Mouse (Mus musculus) embryonic facial prominence, embryonic 14.5 days (tissue): ENCODE results near the gene Sema4d. TPM values are rescaled to one million over a fixed set of nuclear protein-coding genes. Genes with fewer than 3 reads are reported as not detected.

Experiments
- ATAC-seq: fragments of 200-750 bp; cut with Nextera tagmentation; 2 replicates; pipeline ENCODE4 v1.8.0; 2017; ENCODE audit warnings: low read depth, moderate number of reproducible peaks, moderate TSS enrichment
- DNase-seq: peaks from one replicate; pipeline ENCODE4 v3.0.0-alpha.2; 2015; ENCODE audit warnings: low spot score
- H3K27ac ChIP-seq: fragments of 300-500 bp; sonication (generic); replicated peaks from 2 replicates; pipeline ENCODE4 v1.5.1; 2014; ENCODE audit warnings: low read depth, mild to moderate bottlenecking, low read length, moderate library complexity
- H3K27me3 ChIP-seq: fragments of 300-500 bp; sonication (generic); replicated peaks from 2 replicates; pipeline ENCODE4 v1.6.1; 2014; ENCODE audit warnings: low read length; ENCODE audit not compliant: control insufficient read depth, insufficient read depth
- H3K36me3 ChIP-seq: fragments of 300-500 bp; sonication (generic); 2 replicates; pipeline ENCODE4 v1.6.1; 2014; ENCODE audit warnings: low read length, mixed read lengths; ENCODE audit not compliant: control insufficient read depth, insufficient read depth
- H3K4me1 ChIP-seq: fragments of 300-500 bp; sonication (generic); 2 replicates; pipeline ENCODE4 v1.6.1; 2014; ENCODE audit warnings: antibody characterized with exemption, low read length; ENCODE audit not compliant: control insufficient read depth, insufficient read depth
- H3K4me2 ChIP-seq: fragments of 300-500 bp; sonication (generic); 2 replicates; pipeline ENCODE4 v1.6.1; 2014; ENCODE audit warnings: low read depth, mild to moderate bottlenecking, low read length, moderate library complexity, mixed read lengths
- H3K4me3 ChIP-seq: fragments of 300-500 bp; sonication (generic); 2 replicates; pipeline ENCODE4 v1.5.1; 2014; ENCODE audit warnings: low read depth, mild to moderate bottlenecking, low read length
- H3K9ac ChIP-seq: fragments of 300-500 bp; sonication (generic); 2 replicates; pipeline ENCODE4 v1.6.1; 2014; ENCODE audit warnings: low read depth, mild to moderate bottlenecking, low read length, moderate library complexity, mixed read lengths
- H3K9me3 ChIP-seq: fragments of 300-500 bp; sonication (generic); 2 replicates; pipeline ENCODE4 v1.6.1; 2016; ENCODE audit warnings: low read length; ENCODE audit not compliant: control insufficient read depth
- WGBS: fragments of 180-500 bp; shearing (Covaris S2); extraction: QIAGEN DNeasy Blood & Tissue Kit; methylation state at CpG from one replicate; pipeline ENCODE4 v1.1.7; 2014; 5-methylcytosine and 5-hydroxymethylcytosine counted together
- polyA plus RNA-seq: library from polyadenylated mRNA; unstranded; fragments of >200 nt; fragmentation: Nextera tagmentation; extraction: Ambion mirVana; gene quantifications from 2 replicates; pipeline ENCODE4 v1.2.1, GENCODE M21; 2014

Gene Sema4d
- polyA plus RNA-seq, 1 experiment from 2014 or later, result 11.7 TPM

DNA sequence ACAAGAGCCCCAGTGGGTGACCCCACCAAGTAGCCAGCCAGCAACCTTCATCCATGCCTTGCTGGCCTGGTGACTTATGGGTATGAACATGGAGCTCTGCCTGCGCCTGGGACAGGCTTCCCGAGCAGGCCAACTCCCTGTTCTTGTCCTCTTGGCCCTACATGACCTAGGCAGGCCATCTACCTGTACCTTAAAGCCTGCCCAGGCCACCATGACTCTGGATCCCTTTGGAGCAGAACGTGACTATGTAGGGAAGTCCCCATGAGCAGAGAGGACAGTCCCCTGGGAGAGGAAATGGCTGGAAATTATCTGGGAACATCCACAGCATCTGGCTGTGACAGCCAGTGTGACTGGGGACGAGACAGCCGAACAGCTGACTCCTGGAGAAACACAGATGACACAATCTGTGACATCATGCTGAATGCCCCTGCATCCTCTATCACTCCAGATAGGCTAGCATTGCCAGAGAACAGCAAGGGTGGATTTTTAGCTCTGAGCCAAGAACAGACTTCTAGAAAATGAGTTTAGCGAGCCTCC, 15.7 kb downstream of the Sema4d start:
- Histone ChIP-seq H3K27ac (no peak overlapping the region), H3K9me3 (no peaks in the 10 kb centered on the region), H3K27me3 (no peaks in the 10 kb centered on the region), H3K4me3 (no peak overlapping the region), H3K36me3 (no peaks in the 10 kb centered on the region), H3K9ac (no peak overlapping the region; the same call in 1 of the 2 replicates), H3K4me1 (peaks cover 14% of the 10 kb centered on the region; the same call in 1 of the 2 replicates), H3K4me2 (no peak overlapping the region)
- WGBS, result 62% methylated on average over 6 of the region's 6 CpGs
- no peak for DNase-seq
- ATAC-seq, result no peak

DNA sequence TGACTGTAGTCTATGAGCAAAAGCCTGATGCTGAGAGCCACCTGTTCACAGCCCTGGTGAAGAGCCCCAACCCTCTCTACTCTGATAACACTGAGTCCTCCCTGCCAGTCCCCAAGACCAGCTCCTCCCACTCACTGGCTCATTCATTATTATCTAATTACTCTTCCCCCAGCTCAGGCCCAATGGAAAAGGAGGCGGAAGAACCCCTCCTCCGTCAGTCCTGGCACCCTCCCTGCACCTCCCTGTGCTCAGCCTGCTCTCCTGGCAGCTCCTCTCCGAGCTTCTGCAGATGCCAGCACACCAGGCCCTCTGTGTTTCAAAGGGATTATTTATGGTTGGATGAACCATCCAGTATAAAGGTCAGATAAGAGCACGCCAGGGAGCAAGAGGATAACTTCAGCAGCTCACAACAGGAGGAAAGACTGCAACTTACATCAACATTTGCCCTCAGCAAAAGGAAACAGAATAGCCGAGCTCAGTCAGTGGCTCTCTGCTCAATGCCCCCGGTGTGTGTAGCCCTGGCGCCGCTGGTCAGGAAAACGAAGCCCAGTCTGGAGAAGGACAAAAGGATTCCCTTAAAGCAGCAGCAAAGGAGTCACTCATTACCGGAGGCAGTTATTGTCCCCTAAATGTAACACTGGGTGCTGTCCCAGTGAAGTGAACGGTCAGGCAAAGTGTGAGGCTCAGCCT, 16.4 kb downstream of the Sema4d start:
- ATAC-seq (peak; percentile 86), DNase-seq (peak; percentile 66)
- WGBS, result 27% methylated on average over 11 of the region's 11 CpGs
- no peaks in the 10 kb centered on the region for H3K27me3 ChIP-seq
- H3K4me2 ChIP-seq, result no peak overlapping the region
- H3K9ac ChIP-seq, result no peak overlapping the region; the same call in 1 of the 2 replicates
- no peaks in the 10 kb centered on the region for H3K36me3 ChIP-seq
- H3K27ac ChIP-seq, result no peak overlapping the region
- peaks cover 14% of the 10 kb centered on the region; the same call in 1 of the 2 replicates for H3K4me1 ChIP-seq
- H3K4me3 ChIP-seq, result no peak overlapping the region
- H3K9me3 ChIP-seq, result no peaks in the 10 kb centered on the region

GRCm38 (mm10) chr13:51776160-51776737, 17.3 kb downstream of the Sema4d start:
- DNase-seq, result no peak
- Histone ChIP-seq H3K4me3 (no peak overlapping the region), H3K27ac (no peak overlapping the region)

DNA sequence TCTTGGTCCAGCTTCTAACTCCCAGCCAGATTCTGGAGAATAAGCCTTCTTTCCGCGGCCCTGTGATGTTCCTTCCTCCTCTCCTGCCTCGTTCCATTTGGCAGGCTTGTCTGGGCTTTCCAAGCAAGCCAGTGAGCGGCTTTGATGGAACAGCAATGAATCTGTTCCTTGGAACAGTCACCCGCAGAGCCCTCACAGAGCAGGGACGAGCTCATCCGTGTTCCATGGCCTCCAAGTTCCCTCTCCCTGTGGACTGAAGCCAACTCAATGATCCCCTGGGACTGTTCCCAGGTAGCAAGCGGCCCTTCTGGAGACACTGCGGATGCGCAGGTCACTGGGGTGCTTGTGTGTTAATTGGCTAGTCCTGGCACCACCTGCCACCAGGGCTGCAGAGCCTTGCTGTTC, 21.7 kb downstream of the Sema4d start:
- no peak overlapping the region for H3K4me3 ChIP-seq
- H3K36me3 ChIP-seq, result no peaks in the 10 kb centered on the region
- no peak; the same call in 1 of the 2 replicates for ATAC-seq
- DNase-seq, result no peak
- no peak overlapping the region for H3K4me2 ChIP-seq
- H3K4me1 ChIP-seq, result peaks cover 3% of the 10 kb centered on the region; the same call in 1 of the 2 replicates
- WGBS, result 79% methylated on average over 10 of the region's 10 CpGs
- H3K27ac ChIP-seq, result no peak overlapping the region
- H3K9ac ChIP-seq, result no peak overlapping the region
- no peaks in the 10 kb centered on the region for H3K27me3 ChIP-seq
- H3K9me3 ChIP-seq, result no peaks in the 10 kb centered on the region

More at GRCm38 (mm10) chr13:51776160-51776737, 17.3 kb downstream of the Sema4d start:
- ATAC-seq, result no peak
- Histone ChIP-seq H3K4me1 (peaks cover 14% of the 10 kb centered on the region; the same call in 1 of the 2 replicates), H3K4me2 (no peak overlapping the region), H3K36me3 (no peaks in the 10 kb centered on the region), H3K27me3 (no peaks in the 10 kb centered on the region), H3K9me3 (no peaks in the 10 kb centered on the region), H3K9ac (no peak overlapping the region)
- WGBS, result 82% methylated on average over 6 of the region's 6 CpGs

- H3K36me3 ChIP-seq, result no peaks in the 10 kb centered on the region
- DNase-seq, result no peak
- WGBS, result 89% methylated on average over 14 of the region's 14 CpGs
Observed at GRCm38 (mm10) chr13:51770647-51771427, 22.7 kb downstream of the Sema4d start.

DNA sequence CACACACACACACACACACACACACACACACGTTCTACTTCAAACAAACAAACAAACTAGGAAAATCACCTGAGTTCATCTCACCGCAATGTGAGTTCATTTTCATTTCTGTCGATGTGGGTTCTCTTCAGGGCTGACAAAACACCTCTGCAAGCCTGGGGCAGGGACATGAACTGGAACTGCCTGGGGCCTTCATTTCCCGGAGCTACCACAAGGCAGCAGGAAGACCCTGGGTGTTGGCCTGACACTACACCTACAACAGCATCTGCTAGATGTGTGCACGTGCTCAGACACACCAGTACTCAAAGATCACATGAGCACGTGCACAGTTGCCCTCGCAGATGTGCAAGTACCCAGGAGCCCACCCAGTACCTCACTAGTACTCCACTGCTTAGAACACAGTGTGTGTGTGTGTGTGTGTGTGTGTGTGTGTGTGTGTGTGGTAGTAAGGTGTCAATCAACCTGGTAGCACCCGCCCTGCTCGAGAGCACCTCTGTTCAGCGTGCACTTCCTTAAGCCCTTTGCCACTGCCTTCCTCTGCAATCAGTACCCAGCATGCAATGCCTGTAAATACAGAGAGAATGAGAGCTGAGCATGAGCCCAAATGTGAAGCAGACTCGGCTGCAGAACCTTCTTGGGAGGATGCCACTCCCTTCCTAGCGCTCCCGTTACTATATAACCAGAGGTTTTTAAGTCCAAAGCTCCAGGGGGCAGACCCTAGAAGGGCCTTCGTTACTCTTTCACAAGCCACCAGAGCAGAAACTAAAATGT, 25.4 kb downstream of the Sema4d start:
- H3K4me3 ChIP-seq, result no peak overlapping the region
- DNase-seq (no peak), ATAC-seq (no peak)
- 0 out of 2 replicates have a peak, but pooled peaks cover 3% of the 10 kb centered on the region for H3K4me1 ChIP-seq
- no peaks in the 10 kb centered on the region for H3K36me3 ChIP-seq
- no peaks in the 10 kb centered on the region for H3K9me3 ChIP-seq
- H3K27me3 ChIP-seq, result no peaks in the 10 kb centered on the region
- no peak overlapping the region for H3K4me2 ChIP-seq
- H3K9ac ChIP-seq, result no peak overlapping the region
- H3K27ac ChIP-seq, result no peak overlapping the region
- WGBS, result 72% methylated on average over 14 of the region's 14 CpGs

More at GRCm38 (mm10) chr13:51770647-51771427, 22.7 kb downstream of the Sema4d start:
- Histone ChIP-seq H3K4me1 (0 out of 2 replicates have a peak, but pooled peaks cover 3% of the 10 kb centered on the region), H3K27me3 (no peaks in the 10 kb centered on the region), H3K9me3 (no peaks in the 10 kb centered on the region), H3K4me3 (no peak overlapping the region), H3K27ac (no peak overlapping the region), H3K9ac (no peak overlapping the region), H3K4me2 (no peak overlapping the region)
- ATAC-seq, result no peak

DNA sequence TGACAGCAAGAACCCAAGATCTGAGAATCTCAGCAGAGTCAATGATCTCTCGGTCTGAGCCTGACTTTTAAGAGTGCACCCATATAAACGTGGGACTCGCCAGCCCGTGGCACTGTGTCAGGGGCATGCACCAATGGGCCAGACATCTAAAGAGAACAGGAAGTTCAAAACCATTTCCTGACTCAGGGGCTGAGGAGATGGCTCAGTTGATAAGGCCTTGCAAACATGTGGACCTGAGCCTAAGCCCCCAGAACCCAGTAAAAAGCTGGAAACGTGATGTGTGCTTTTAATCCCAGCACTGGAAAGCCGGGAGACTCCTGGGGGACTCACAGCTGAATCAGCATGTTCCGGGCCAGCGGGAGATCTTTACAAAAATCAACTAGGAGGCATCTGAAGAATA, 26.0 kb downstream of the Sema4d start:
- Histone ChIP-seq H3K4me2 (no peak overlapping the region), H3K27ac (no peak overlapping the region), H3K27me3 (no peaks in the 10 kb centered on the region), H3K36me3 (no peaks in the 10 kb centered on the region), H3K9ac (no peak overlapping the region), H3K4me1 (0 out of 2 replicates have a peak, but pooled peaks cover 3% of the 10 kb centered on the region), H3K4me3 (no peak overlapping the region), H3K9me3 (no peaks in the 10 kb centered on the region)
- ATAC-seq (no peak), DNase-seq (no peak)
- 65% methylated on average over 8 of the region's 8 CpGs for WGBS

DNA sequence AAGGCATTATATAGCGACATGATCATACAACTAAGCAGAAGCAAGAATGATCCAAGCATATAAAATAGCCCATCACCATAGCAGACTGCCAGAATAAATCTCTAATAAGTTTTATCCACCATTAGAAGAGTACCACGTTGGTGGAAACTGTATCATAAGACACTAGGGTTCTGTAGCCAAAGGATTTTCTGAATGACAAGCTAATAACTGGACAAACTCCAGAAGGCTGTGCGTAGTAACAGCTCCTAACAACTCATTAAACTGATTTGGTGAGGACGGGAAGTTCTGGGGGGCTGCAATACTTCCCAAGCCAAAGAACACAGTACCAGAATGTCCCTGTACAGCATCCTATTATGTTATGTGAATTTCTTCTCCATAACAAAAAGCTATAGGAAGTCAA, 26.8 kb downstream of the Sema4d start:
- DNase-seq, result no peak
- no peak for ATAC-seq
- Histone ChIP-seq H3K9me3 (no peaks in the 10 kb centered on the region), H3K36me3 (no peaks in the 10 kb centered on the region), H3K27ac (no peak overlapping the region), H3K9ac (no peak overlapping the region), H3K4me2 (no peak overlapping the region), H3K27me3 (no peaks in the 10 kb centered on the region), H3K4me1 (0 out of 2 replicates have a peak, but pooled peaks cover 3% of the 10 kb centered on the region), H3K4me3 (no peak overlapping the region)
- WGBS, result 82% methylated on average over 4 of the region's 4 CpGs
